Comparison of ENCODE assay signal across 19 mouse cellular contexts in the genomic region with DNA sequence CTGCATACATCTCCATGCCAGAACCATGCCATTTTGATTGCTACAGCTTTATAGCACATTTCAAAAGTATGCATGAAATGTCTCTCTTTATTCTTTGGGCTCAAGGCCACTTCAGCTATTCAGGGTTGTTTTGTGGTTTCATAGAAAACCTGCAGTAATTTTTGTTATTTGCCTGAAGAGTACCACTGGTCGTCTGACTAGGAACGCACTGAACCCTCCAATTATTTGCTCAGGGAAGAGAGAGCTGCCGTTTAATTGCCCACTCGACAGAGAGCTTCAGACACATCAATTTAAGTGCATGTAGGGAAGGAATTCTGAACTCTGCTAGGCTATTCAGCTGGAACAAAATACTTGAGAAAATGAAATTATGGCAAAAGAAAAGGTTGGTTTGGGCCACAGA. TPM values are rescaled to one million over a fixed set of nuclear protein-coding genes. Genes with fewer than 3 reads are reported as not detected.
"Had no signal": no experiment of that assay in that cellular context is flagged by ENCODE, and none has a peak within 500 bp of the region (broad histone marks: within the 10 kb centered on the region; RNA-seq: fewer than 3 reads in every experiment).

No protein-coding gene starts in this region.

- H3K36me3 ChIP-seq: liver, embryonic 13.5 days; liver, embryonic 15.5 days; lung, embryonic 15.5 days; midbrain, embryonic 13.5 days; midbrain, embryonic 15.5 days; neural tube, embryonic 12.5 days; stomach, embryonic 15.5 days had no signal

- H3K27me3 ChIP-seq: liver, embryonic 13.5 days; liver, embryonic 15.5 days; lung, embryonic 15.5 days; megakaryocyte, embryonic 14.5 days; midbrain, embryonic 13.5 days; midbrain, embryonic 15.5 days; neural tube, embryonic 12.5 days; stomach, embryonic 15.5 days had no signal

- H3K4me3 ChIP-seq: liver, embryonic 13.5 days; liver, embryonic 15.5 days; lung, embryonic 15.5 days; megakaryocyte, embryonic 14.5 days; midbrain, embryonic 13.5 days; midbrain, embryonic 15.5 days; neural tube, embryonic 12.5 days; stomach, embryonic 15.5 days had no signal

- DNase-seq: liver, embryonic 13.5 days; lung, adult 2 months; right cerebral cortex, postnatal 14 days; thymus, adult 2 months; thymus, postnatal 36 days had no signal

- H3K27ac ChIP-seq: liver, embryonic 13.5 days; liver, embryonic 15.5 days; lung, embryonic 15.5 days; macrophage; midbrain, embryonic 13.5 days; midbrain, embryonic 15.5 days; neural tube, embryonic 12.5 days; stomach, embryonic 15.5 days; stomach, postnatal 0 days had no signal

- H3K4me1 ChIP-seq: liver, embryonic 13.5 days; liver, embryonic 15.5 days; megakaryocyte, embryonic 14.5 days; midbrain, embryonic 13.5 days; midbrain, embryonic 15.5 days; neural tube, embryonic 12.5 days; stomach, embryonic 15.5 days had no signal

RNA-seq across cellular contexts. Expression of gene Pik3c2g, which starts 11.2 kb away (rescaled TPM):
- total RNA-seq: megakaryocyte progenitor cell, adult 5-6 weeks; monocyte, adult 5-6 weeks; neutrophil, adult 5-6 weeks had no signal
- polyA plus RNA-seq: macrophage; midbrain, embryonic 11.5 days; spleen, adult 2 months; thymus, adult 2 months had no signal
